Mouse (Mus musculus) liver, adult 2 months (tissue): ENCODE measurements at regions not wholly inside any gene's neighbourhood (a gene's known extent, or its start where the extent isn't known, plus 50 kb on each side); places are given as distances from the start of the nearest gene placed in this dataset.

ENCODE experiments used
- CTCF ChIP-seq: fragments of 200-500 bp; IDR thresholded peaks from 2 replicates; pipeline ENCODE4 v1.5.1; 2011; ENCODE audit warnings: low read depth, low read length, control low read depth
- POLR2A ChIP-seq: fragments of 200-500 bp; IDR thresholded peaks from 2 replicates; pipeline ENCODE4 v1.6.1; 2011; ENCODE audit warnings: low read length, control low read depth; ENCODE audit not compliant: insufficient read depth; ENCODE audit errors: extremely low read depth

- TF ChIP-seq POLR2A: no peak
- no peak for TF ChIP-seq CTCF
Measured at GRCm38 (mm10) chr15:86957872-86958271, 586.2 kb upstream of the Fam19a5 start.
